ENCODE assay signal across 7 mouse cellular contexts in genomic region chr19:57745579-57745978, GRCm38 (mm10).
DNase-seq lines count a peak whose midpoint lies in the region.

No protein-coding gene starts in this region.

- peak; percentile 16 to 37 for DNase-seq in kidney, postnatal 36 days
- no peak for DNase-seq in kidney, adult 18-20 months
- DNase-seq in ZHBTc4 (ENCODE audit: low read depth, low spot score), result peak; percentile 16
- DNase-seq in embryo, embryonic 11.5 days (ENCODE audit: low read depth, low spot score), result peak; percentile 36
- DNase-seq in layer of hippocampus, postnatal 36 days, result peak; percentile 35 to 44
- DNase-seq in retina, postnatal 1 day, result peak; percentile 51
- no peak for DNase-seq in spleen, postnatal 14 days (ENCODE audit: low spot score in 2 of 2)

Comparison
In these comparisons a context has a peak if more than half of its experiments do, and no peak if none do; other contexts are left out.
1. DNase-seq: peak in kidney, postnatal 36 days (2 of 2), ZHBTc4 (single experiment), embryo, embryonic 11.5 days (single experiment), layer of hippocampus, postnatal 36 days (2 of 2) and retina, postnatal 1 day (single experiment); none in kidney, adult 18-20 months (single experiment) and spleen, postnatal 14 days (0 of 2).